Mouse (Mus musculus): ENCODE data around the gene Gm10277.

Gm10277 gene

DNA sequence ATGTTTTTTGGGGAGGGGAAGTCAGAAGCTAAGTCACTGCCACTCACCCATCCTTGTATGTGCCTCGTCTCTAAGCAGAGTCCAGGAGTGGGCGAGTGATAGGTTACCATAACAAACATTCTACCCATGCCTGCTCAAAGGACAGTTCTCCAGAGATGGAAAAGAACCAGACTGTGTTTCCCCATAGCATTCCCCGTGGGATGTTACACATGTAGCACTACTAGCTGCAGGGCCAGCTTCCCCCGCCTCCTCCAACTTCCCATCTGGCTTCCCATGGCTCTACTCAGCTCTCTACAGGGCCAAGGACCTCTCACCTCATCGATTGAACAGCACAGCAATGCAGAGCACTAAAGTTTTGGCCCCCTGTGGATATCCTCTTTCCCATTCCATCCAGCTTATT lies 7.7 kb upstream of the Gm10277 start:
- no peak for DNase-seq

DNA sequence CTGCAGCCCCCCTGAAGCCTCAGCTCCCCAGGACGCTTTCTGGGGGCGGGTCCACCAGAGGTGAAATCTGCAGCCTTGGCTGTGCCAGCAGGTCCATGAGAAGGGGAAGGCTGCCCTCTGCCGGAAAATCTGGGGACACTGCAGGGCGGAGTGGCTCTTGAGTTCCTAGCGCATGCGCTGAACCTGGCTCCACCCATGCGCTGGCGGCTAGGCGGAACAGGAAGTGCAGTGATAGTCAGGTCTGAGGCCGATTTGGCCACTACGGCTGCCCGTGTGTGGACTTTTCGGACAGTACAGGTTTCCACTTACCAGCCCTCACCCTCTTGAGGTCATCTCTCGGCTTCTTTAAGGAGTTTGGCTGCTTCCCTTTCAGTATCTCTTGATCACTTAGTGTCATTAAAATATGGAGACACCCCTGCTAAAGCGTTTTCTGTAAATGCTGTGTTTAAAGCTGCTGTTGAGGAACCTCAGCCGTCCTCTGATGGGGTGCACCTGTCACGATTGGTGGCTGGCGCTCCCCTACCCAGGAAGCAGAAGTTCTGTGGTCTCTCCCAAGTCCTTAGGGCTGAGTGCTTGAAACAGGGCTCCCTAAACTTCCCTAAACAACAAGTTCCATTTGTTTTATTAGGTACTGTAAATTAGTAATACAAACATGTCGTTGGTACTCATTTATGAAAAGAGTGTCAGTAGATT lies 5.8 kb upstream of the Gm10277 start:
- DNase-seq = peak; percentile 94 to 96

DNA sequence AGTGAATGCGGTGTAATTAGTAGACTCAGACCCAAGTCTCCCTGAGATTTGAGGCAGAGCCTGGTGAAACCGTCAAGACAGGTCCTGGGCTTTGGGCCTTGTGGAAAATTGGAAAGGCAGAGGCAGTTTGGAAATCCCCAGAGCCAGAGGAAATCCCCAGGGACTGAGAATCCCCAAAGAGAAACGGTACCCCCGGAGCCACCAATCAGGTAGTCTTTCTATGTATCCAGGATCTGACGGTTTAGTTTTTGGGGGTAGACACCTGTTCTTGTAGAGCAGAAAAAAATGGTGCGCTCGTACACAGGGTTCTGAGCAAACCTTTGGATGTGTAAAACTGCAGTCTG lies 5.0 kb upstream of the Gm10277 start:
- DNase-seq = no peak

DNA sequence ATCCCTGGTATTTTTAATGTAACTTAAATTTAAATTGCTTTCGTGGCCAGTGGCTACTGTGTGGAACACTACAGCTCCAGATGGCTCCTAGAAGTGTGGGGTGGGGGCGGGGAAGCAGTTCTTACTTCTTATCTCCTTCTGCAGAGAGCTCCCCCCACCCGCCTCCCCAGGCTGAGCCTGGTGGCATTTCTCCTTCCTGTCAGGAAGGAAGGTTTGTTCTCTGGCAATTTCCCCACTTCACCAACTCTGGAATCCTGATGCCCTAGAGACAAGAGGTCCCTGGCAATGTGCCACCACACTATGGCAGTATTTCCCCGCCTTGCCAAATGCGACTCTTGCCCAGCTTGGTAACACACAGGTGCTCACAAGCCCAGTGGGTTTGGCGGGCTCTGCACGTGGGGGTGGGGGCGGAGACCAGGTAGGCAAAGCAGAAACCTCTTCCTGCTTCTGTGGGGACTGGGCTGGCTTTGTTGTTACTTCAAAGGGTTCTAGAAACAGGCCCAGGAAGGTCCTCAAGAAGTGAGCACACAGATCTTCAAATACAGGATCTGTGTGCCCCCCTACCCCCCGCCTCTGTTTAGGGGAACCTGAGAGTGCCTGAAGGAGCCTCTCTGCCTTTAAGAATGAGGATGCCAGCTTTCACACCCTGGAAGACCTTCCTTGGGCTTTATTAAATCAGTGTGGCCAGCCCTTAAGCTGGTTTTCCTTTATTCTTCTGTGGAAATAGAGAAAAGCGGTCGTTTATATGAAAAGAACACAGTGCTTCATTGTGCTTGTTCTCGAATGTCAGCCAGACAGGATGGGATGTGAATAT lies 4.4 kb upstream of the Gm10277 start:
- peak; percentile 47 to 51 for DNase-seq

DNA sequence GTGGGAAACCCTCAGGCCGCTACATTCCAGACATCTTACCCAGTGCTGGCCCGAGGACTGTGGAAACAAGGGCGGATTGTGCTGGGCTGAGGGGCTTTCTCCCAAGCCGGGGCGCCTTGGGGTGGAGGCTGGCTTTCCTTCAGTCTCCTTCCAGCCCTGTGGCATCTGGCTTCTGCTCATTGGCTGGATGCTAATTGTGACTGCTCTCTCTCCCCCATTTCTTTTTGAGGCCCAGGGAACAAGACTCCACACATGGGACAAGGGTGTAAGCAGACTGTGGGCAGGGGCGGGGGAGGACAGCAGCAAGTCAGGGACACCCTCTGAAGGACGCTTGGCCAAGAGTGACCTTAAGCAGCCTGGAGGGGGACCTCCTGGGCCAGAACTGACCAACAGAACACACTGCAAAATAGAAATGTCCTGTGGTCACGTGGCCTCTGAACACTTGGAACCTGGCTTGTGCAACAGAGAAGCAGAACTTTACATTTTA lies 3.7 kb upstream of the Gm10277 start:
- DNase-seq = no peak

DNA sequence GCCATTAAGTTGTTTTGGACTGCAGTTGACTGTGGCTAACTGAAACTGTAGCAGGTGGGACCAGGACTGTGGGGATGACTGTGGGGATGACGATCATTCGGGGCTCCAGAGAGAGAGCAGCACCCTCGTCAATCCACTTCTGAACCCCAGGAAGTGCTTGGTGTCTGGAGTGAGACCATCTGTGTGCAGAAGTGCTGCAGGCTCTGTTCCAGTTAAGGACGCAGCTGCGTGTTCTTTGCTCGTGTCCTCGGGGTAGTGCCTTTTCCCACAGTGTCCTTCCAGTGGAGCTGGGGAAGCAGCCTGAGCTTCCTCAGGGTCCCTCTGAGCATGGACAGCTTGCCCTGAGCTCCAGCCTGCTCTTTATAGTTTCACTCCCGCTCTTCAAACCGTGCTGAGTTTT lies 2.7 kb upstream of the Gm10277 start:
- DNase-seq = no peak

DNA sequence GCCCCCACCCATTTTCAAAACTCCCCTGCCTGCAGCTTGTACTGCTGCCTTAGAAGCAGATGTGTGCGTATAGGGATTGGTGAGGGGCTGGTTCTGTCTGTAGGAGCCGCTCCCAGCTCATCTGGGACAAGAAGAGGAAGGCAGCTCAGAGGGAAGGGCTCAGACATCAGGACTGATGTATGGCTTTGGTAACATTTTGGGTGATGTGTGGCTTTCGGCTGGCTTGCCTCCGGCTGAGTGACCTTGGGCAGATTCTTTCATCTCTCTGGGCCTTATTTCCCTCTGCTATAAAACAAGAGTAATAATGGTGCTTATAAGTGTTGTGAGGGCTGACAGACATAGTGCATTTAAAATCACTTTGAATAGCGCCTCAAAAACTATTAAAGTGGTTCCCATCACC lies 2.0 kb upstream of the Gm10277 start:
- DNase-seq = no peak

DNA sequence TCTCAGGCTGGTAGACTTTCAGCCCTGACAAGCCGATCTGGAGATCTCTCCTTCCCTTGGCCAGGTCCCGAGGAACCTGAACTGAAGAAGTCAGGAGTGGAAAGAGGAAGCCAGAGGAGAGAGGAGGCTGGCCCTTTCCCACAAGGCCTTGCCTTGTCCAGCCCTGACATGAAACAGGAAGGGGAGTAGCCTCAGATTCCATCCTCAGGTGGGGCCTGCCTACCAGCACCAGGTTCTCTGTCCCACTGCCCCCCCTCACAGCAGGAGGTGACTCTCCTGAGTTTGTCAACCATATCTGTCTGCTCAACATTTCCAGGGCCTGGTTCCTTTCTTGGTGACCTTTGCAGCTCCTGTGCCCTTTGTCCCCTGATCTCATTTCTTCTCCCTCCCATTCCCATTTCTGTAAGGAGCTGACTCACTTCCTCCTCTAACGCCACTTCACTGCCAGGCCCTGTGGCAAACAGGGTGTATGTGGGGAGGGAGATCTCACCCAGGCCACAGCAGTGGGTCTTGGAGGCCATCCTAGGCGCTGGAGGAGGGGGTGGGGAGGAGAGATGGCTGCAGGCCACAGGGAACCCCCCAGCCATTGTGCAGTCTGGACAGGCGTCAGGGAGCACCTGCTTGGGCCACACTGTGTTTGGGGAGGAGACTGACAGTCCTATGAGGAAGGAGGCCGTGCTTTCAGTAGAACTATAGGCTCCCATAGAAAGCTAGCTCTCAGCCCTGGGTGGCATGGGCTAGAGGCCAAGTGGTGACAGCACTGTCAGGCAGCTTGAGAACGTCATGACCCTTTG lies 1.6 kb downstream of the Gm10277 start:
- DNase-seq = no peak

DNA sequence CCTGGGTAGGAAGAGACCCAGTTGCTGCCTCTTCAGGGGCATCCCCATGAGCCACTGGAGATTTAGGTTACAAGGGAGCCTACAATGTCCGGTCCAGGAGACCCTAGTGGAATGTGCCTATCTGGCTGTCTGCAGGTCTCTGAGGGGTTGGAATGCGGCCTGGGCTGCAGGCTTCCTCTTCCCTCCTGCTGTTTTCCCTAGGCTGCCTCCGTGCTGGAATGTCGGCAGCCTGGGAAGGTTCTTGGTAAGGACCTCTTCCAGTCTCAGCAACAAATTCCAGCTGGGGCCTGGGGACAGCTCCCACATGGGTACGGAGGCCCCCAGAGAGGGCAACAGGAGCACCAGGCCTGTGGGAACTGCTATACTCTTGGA lies 2.2 kb downstream of the Gm10277 start:
- no peak for DNase-seq

DNA sequence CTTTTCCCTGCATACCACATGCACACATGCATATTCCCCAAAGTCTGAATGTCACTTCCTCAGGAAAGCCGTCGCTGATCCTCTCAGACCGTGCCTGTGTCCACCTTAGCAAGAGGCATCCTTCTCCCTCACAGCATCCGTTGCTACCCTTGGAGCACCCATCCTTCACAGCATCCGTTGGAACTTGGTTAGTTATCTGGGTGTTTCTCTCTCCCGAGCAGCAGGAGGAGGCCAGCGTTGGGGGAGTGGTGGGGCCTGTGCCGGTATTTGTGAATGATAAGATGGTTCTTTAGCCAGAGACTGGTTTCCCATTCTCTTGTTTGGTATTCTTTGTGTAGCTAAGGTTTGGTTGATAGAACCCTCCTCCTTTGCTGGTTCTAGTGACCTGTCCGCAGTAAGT lies 2.7 kb downstream of the Gm10277 start:
- no peak for DNase-seq

DNA sequence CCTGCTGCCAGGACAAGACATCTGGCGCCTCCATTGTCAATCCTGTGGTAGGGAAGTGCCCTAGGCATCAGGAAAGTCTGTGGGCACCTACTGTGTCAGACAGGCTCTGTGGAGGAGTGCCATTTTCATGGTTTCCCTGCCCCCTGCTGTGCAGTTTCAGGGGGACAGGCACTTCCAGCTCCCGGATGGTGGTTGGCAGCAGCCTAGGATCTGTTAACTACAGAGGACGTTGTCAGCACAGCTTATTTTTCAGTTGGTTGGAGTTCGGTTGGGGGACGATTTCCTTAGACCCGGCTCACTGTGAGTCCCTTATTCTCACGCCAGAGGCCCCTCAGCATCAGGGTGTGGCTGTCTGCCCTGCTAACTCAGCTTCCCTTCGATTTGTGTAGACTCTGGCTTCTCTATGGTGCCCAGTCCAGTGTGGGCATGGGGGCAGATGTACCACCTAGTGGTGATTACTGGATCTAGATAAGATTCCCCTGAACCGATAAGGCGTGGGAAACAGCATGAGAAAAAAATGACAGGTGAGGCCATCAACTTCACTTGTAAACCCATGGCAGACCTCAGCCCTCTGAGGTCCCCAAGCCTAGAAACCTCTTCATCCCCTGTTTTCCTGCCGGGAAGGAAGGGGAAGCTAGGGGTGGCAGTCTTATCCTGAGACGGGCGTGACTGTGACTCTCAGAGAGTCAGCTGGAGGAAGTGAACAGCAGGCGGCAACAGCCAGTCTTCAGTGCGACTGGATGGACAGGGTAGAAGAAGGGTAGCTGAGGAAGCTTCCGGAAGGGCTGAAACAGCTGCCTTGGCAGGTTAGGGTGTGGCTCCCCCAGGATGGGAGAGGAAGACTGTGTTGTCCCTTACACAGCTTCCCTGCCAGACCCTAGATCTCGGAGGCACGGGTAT lies 3.5 kb downstream of the Gm10277 start:
- no peak for DNase-seq

DNA sequence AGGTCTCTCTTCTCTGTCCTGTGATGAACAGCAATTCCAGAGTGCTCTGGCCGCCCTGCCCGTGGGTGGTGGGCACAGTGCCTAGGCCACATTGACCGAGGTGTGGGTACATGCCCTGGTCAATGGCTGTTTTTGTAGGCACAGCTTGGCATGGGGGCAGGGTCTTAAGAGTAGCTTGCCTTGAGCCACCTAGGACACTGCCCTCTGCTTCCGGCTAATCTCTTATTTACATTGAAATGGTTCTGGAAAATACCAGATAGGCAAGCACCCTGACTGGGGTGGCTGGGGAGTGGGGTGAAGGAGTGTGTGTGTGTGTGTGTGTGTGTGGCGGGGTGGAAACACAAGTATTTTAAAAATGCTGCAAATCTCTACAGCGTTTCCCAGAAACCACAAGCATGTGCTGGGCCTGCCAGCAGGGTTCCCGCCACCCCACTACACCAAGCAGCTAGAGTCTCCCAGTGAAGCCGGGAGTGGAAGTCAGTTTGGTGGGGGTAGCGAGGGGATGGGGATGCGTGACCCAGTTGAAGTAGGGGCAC lies 4.3 kb downstream of the Gm10277 start:
- DNase-seq = no peak

DNA sequence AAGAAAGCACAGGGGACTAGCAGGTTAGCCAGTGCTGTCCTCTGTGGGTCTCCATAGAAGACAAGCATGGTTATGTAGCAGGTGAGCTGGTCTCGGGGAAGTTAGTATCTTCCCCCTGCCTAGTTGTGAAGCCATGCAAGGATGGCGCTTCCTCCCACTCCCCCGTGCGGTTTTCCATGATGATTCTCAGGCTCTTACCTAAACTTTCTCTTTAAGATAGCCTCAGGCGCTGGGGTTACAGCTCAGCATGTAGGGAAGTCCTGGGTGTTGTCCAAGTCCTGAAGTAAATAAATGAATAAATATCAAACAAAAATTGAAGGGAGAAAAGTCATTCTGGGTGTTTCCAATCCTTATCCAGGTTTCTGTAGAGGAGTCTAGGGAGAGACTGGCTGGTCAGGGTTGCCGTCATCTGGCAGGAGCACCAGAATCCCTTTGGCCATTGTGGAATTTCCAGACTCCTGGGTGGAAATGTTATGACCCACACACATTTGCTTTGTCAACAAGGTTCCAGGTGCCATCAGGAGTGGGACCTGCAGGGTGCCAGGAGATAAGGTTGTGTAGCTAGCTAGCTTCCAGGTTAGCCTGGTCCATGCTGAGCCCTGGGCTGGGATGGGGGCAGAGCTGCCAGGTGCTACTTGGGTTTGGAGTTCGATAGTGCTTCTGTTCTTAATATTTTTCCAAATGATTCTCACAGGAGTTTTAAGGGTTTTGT lies 5.3 kb downstream of the Gm10277 start:
- no peak for DNase-seq

DNA sequence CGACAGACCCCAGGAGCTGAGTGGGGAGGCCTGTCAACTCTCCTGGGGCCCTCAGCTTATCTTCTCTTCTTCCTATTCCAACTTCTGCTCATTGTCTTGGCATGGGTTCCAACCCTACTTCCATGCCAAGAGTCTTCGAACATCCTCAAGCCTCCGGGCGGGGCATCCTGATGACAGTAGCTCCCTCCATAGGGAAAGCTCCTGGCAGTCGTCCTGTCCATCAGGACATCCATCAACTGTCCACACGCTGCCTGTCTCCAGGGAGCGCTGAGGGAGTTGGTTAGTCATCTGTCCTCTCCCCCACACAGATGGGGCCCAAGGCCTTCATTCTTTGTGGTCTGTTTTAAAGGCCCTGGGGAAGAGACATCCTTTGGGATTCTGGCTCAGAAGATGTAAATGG lies 6.5 kb downstream of the Gm10277 start:
- DNase-seq = no peak

DNA sequence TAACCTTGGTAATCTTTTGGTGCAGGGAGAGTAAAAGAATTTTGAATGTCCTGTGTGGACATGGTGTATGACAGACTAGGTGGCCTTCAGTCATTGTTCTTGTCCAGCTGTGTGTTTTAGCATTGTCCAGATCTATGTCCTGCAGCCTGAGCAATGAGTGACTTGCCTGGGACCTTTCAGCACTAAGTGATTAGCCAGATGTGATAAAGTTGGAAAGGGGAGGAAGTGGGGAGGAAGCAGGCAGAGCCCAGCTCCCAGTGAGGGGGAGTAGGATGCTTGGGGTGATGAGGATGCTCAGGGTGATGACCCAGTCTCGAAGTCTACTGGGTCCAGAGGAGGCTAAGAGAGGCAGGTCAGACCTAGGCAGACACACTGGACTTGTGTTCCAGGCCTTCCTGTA lies 8.3 kb downstream of the Gm10277 start:
- no peak for DNase-seq

DNA sequence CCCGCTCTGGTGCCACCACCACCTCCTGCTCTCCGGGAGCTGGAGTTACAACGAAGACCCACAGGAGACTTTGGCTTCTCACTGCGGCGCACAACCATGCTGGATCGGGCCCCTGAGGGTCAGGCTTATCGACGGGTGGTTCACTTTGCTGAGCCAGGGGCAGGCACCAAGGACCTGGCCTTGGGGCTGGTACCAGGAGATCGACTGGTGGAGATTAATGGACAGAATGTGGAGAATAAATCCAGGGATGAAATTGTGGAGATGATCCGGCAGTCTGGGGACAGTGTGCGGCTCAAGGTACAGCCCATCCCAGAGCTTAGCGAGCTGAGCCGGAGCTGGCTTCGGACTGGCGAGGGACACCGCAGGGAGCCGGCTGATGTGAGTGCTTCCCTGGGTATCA lies 9.6 kb downstream of the Gm10277 start:
- no peak for DNase-seq

DNA sequence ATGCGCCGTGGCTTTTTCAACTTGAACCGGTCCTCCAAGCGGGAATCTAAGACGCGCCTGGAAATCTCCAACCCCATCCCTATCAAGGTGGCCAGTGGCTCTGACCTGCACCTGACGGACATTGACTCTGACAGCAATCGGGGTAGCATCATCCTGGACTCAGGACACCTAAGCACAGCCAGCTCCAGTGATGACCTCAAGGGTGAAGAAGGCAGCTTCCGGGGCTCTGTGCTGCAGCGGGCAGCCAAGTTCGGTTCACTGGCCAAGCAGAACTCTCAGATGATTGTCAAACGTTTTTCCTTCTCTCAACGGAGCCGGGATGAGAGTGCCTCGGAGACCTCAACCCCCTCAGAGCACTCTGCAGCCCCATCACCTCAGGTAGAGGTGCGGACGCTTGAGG lies 10.1 kb downstream of the Gm10277 start:
- DNase-seq = no peak

DNA sequence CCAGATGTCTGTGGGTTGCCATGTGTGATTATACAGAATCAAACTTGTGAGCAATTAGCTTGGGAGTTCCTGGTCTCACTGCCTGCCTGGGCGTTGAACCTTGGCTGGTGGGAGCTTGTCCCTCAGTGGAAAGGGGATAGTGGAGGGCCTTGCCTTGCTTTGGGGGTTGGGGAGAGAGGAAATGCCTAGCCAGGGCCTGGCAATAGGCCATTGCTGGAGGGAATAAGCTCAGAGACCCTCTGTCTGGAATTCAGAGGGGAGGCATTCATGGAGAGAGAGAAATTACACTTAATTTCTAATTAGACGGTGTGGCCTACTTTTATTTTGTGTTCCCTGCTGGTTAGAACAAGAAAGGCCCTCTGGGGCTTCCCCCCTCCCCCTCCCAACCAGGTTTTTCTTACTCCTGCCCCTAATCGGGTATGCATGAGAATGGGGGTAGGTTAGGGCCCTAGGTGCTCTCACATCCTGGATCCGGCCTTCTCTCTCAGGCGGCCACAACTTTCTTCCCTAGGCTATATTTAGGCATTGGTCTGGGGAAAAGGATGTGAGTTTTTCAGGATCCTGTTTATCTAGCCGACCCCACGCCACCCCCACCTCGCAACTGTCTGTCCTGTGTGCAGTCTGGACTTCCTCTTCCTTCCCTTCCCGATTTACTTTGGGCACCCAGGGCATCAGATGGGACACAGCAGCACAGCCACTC lies 11.7 kb downstream of the Gm10277 start:
- no peak for DNase-seq

DNA sequence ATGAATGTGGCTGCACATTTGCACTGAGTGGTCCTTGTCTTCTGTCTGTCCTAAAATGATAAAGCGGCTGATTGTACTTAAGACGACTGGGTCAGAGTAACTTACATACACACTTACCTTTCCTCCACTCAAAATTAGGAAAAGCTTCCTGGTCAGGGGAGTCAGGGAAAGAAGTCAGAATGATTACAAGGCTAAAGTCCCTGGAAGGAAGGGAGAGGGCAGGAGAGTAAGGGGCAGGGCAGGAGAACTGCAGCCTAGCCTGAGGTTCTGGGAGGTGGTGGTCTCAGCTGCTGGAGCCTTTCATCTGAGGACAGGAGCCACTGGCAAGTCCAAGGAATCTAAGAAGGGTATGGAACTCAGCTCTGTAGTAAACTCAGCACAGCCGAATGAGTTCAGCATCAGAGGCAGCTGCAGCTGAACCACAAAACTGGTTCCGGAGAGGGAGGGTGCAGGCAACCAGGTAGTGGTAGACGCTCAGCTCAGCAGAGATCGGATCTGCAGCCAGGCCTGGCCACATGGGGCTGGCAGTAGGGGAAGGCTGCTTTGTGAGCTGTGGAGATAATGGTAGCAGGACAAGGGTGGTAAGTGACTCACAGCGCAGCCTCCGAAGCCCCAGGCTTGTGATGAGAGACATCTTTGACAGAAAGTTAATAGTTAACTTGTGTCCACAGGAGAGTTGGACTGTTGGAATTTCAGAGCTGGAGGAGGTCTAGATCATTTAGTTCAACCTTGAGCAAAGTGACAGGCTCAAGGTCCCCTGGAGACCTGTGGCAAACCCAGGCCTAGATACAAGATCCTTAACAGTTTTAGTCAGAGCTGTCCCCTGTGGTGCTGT lies 15.5 kb downstream of the Gm10277 start:
- DNase-seq = no peak

DNA sequence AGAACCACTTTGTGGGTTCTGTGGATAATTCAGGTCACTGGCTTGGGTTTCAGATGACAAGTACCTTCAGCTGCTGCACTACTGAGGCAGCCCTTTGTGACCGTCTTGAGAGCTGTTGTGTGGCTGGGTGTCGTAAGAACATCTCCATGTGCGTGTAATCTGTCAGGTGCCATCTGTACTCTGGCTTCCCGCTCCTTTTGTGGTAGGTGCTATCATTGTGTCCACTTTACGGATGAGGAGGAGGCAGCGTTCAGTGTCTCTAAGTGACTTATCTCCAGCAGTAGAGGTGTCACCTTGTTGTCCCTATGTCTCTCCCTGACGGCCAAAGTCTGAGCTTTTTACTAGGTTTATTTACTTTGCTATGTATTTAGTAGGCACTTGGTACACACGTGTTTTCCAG lies 17.2 kb downstream of the Gm10277 start:
- no peak for DNase-seq
